1 mouse cellular context compared by ENCODE assay signal in the genomic region with DNA sequence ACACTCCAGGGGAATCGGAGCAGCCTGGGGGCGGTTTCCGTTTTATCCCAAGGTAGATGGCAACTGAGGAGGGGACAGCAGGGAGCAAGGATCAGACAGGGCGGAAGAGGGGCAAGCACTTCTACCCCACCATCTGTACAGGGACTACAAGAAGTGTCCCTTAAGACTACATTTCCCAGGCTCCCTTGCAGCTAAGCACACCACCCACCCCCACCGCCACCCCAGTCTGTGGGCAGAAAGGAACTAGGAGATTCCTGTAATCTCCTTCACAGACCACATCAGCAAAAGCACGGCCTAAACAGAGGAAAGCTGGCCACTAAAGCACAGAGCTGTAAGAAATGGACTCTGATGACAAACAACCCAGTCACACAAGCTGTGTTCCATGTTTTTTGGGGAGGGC.
TF ChIP-seq lines count a peak whose summit lies in the region.

No protein-coding gene starts in this region.

TF ChIP-seq in CH12.LX, 34 proteins besides CTCF, POLR2A, EP300 and RAD21:
- no peak for TF ChIP-seq MEF2A (IDR thresholded peaks at IDR 0.05; ENCODE audit: borderline replicate concordance, low read depth, low read length)
- peak; percentile 65 for TF ChIP-seq HCFC1 (IDR thresholded peaks at IDR 0.05; ENCODE audit: low read depth, low read length)
- TF ChIP-seq USF2 (conservative IDR thresholded peaks at IDR 0.05; ENCODE audit: low read depth, low read length): no peak
- no peak for TF ChIP-seq MAFK (IDR thresholded peaks at IDR 0.05; ENCODE audit: insufficient replicate concordance, low read length)
